7 mouse cellular contexts compared by ENCODE assay signal in the genomic region with DNA sequence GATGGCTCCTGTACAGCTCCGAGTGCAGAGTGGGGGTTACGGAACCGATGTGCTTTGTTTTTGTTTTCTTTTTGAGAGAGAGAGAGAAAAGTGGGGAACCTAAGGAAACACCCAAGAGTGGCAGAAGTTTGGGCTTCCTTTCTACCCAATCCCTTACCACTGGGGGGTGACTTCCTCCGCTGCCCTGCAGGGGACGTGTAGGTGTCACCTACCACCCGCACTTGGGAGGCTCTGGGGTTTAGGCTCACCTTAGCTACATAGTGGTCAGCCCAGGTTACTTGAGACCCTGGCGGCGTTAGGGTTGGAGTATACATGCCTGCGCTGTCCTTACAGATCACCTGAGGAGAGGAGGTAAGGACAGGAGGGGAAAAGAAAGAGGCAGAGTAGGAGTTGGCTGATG. TPM values are rescaled to one million over a fixed set of nuclear protein-coding genes. Genes with fewer than 3 reads are reported as not detected.
DNase-seq lines count a peak whose midpoint lies in the region; ATAC-seq lines count a peak whose summit lies in the region.

No protein-coding gene starts in this region.

- peak overlapping the region; percentile 86; the same call in 1 of the 2 replicates for H3K9ac ChIP-seq in lung, embryonic 15.5 days

- no peaks in the 10 kb centered on the region for H3K27me3 ChIP-seq in lung, embryonic 15.5 days

- peak; percentile 55 to 58 for DNase-seq in B cell, adult 2 months
- DNase-seq in CD8-positive naive resting alpha-beta T cell, adult 2 months (ENCODE audit: low read depth in 2 of 2, low spot score in 2 of 2) = peak; percentile 17 to 21
- DNase-seq in heart, postnatal 36 days = peak; percentile 22 to 28
- DNase-seq in embryo, embryonic 10.5 days (ENCODE audit: low spot score) = no peak
- no peak for DNase-seq in gastrocnemius, postnatal 25 days
- DNase-seq in urinary bladder, adult 18-20 months (ENCODE audit: low spot score in 2 of 2) = no peak

- peaks cover 14% of the 10 kb centered on the region for H3K4me1 ChIP-seq in lung, embryonic 15.5 days

- peak overlapping the region; percentile 81 for H3K4me2 ChIP-seq in lung, embryonic 15.5 days

- 70% methylated on average over 9 of the region's 9 CpGs for WGBS in lung, embryonic 15.5 days

- H3K4me3 ChIP-seq in lung, embryonic 15.5 days = no peak overlapping the region

- no peak for ATAC-seq in lung, embryonic 15.5 days (ENCODE audit: borderline replicate concordance, extremely low read depth, low FRiP score, low TSS enrichment)

- H3K36me3 ChIP-seq in lung, embryonic 15.5 days = no peaks in the 10 kb centered on the region

- peak overlapping the region; percentile 54; the same call in 1 of the 2 replicates for H3K27ac ChIP-seq in lung, embryonic 15.5 days

- intact Hi-C loops in heart, postnatal 36 days (cut with DNase I) = no loop called here

- H3K9me3 ChIP-seq in lung, embryonic 15.5 days = no peaks in the 10 kb centered on the region

RNA-seq across cellular contexts. Expression of a gene that starts 0.7 kb away (rescaled TPM):
- 1 to 10 TPM; 3.2 to 6.7 TPM for total RNA-seq in heart, postnatal 36 days (2021)
- 13.3 and 13.6 TPM in 2 replicates for polyA plus RNA-seq in lung, embryonic 15.5 days (2015; fragmentation: Nextera tagmentation; extraction: Ambion mirVana)
- total RNA-seq in gastrocnemius, postnatal 25 days (2021) = 1 to 10 TPM; 2.4 to 3.4 TPM

RNA-seq across cellular contexts. Expression of a gene that starts 57.0 kb away (rescaled TPM):
- total RNA-seq in heart, postnatal 36 days (2021) = 1 to 10 TPM; 5.5 to 7.0 TPM
- 0.68 and 0.69 TPM in 2 replicates for polyA plus RNA-seq in lung, embryonic 15.5 days (2015; fragmentation: Nextera tagmentation; extraction: Ambion mirVana)
- total RNA-seq in gastrocnemius, postnatal 25 days (2021) = 1 to 10 TPM; 2.2 to 3.8 TPM

Comparison
In these comparisons a context has a peak if more than half of its experiments do, and no peak if none do; other contexts are left out.
1. DNase-seq: peak in B cell, adult 2 months (2 of 2), CD8-positive naive resting alpha-beta T cell, adult 2 months (2 of 2) and heart, postnatal 36 days (2 of 2); none in embryo, embryonic 10.5 days (single experiment), gastrocnemius, postnatal 25 days (single experiment) and urinary bladder, adult 18-20 months (0 of 2).